ENCODE assay signal across 10 mouse cellular contexts in the genomic region with DNA sequence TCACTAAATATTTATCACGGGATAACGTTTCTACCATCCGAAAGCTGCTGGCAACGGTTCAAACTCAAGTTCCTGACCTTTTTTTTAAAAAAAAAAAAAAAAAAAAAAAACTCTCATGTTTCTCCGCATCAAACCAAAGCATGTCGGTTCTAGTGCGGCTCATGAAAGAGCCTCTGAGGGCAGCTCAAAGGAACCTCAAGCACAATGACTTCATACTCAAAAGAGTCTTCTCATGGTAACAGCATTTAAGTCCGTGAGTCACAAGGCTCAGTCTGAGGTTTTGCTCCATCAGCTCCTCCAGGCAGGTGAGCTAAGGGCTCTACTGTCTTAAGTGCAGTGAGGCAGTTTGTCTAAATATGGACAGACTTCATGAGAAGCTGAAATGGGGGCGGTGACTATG. TPM values are rescaled to one million over a fixed set of nuclear protein-coding genes. Genes with fewer than 3 reads are reported as not detected.
DNase-seq lines count a peak whose midpoint lies in the region; ATAC-seq and TF ChIP-seq lines count a peak whose summit lies in the region.
"Had no signal": no experiment of that assay in that cellular context is flagged by ENCODE, and none has a peak within 500 bp of the region (broad histone marks: within the 10 kb centered on the region; RNA-seq: fewer than 3 reads in every experiment).

No protein-coding gene starts in this region.

- H3K36me3 ChIP-seq in stomach, embryonic 14.5 days (ENCODE audit: control insufficient read depth, insufficient read depth, low read length) = no peaks in the 10 kb centered on the region
- H3K36me3 ChIP-seq: forebrain, embryonic 10.5 days had no signal

- TF ChIP-seq CTCF in lung, adult 2 months (IDR thresholded peaks at IDR 0.05; ENCODE audit: insufficient read depth, low read length) = no peak

- no peak for DNase-seq in frontal cortex, postnatal 25 days (ENCODE audit: low spot score in 2 of 2)
- DNase-seq in Muller cell, postnatal 12 days (ENCODE audit: inconsistent ontology term) = peak; percentile 30
- no peak for DNase-seq in lung, adult 2 months
- DNase-seq in left cerebral cortex, adult 8-10 months (ENCODE audit: low spot score in 2 of 2) = no peak
- DNase-seq in embryo, embryonic 10.5 days (ENCODE audit: low spot score) = no peak
- DNase-seq in cerebellum, adult 18-20 months = no peak
- DNase-seq: heart, postnatal 14 days had no signal

- peak; percentile 42 for ATAC-seq in frontal cortex, adult (ENCODE audit: low TSS enrichment)
- ATAC-seq in stomach, embryonic 14.5 days (ENCODE audit: insufficient number of reproducible peaks, insufficient read depth, low FRiP score, low read depth) = 0 out of 2 replicates have a peak, but pooled peaks have one; percentile 23

- no peak overlapping the region for H3K9ac ChIP-seq in stomach, embryonic 14.5 days (replicated peaks; ENCODE audit: low read depth, low read length)

- 13% methylated on average over 9 of the region's 9 CpGs for whole genome bisulfite sequencing in lung, adult 2 months
- WGBS in stomach, embryonic 14.5 days = 26% methylated on average over 9 of the region's 9 CpGs

- peaks cover 11% of the 10 kb centered on the region for H3K4me1 ChIP-seq in lung, adult 2 months (ENCODE audit: control insufficient read depth, insufficient read depth, low read length)
- H3K4me1 ChIP-seq in stomach, embryonic 14.5 days (ENCODE audit: control insufficient read depth, insufficient read depth, low read length) = peaks cover 4% of the 10 kb centered on the region; the same call in 1 of the 2 replicates
- H3K4me1 ChIP-seq: forebrain, embryonic 10.5 days had no signal

- H3K9me3 ChIP-seq in stomach, embryonic 14.5 days (ENCODE audit: control insufficient read depth, low read depth, low read length) = no peaks in the 10 kb centered on the region
- H3K9me3 ChIP-seq: forebrain, embryonic 10.5 days had no signal

- H3K27ac ChIP-seq in stomach, embryonic 14.5 days (ENCODE audit: low read length) = peak overlapping the region; percentile 52
- H3K27ac ChIP-seq: forebrain, embryonic 10.5 days had no signal

- H3K27me3 ChIP-seq in stomach, embryonic 14.5 days (ENCODE audit: control insufficient read depth, insufficient read depth, low read length) = no peaks in the 10 kb centered on the region

- peak overlapping the region; percentile 36 for H3K4me3 ChIP-seq in lung, adult 2 months (replicated peaks; ENCODE audit: extremely low read depth, low read depth, low read length)
- H3K4me3 ChIP-seq in stomach, embryonic 14.5 days (ENCODE audit: low read depth, low read length) = no peak overlapping the region
- H3K4me3 ChIP-seq: forebrain, embryonic 10.5 days had no signal

- no peak overlapping the region; the same call in 1 of the 2 replicates for H3K4me2 ChIP-seq in stomach, embryonic 14.5 days (replicated peaks; ENCODE audit: low read depth, low read length)

- no peak for TF ChIP-seq POLR2A in lung, adult 2 months (IDR thresholded peaks at IDR 0.05; ENCODE audit: borderline replicate concordance, extremely low read depth, low read depth, low read length)

RNA-seq across cellular contexts. Expression of gene Atxn1, which starts 42.3 kb away (rescaled TPM):
- 16.7 and 19.8 TPM in 2 replicates for polyA plus RNA-seq in lung, adult 2 months (2012; rRNA removed)
- 6.5 and 11.2 TPM in 2 replicates for polyA plus RNA-seq in stomach, embryonic 14.5 days (2014; fragmentation: Nextera tagmentation; extraction: Ambion mirVana)
- total RNA-seq in left cerebral cortex, adult 8-10 months (2022) = 100 to 1,000 TPM; 135 to 195 (median 160) TPM
